Mouse (Mus musculus) forebrain, embryonic 12.5 days (tissue): Measurements from ENCODE around the gene Braf. TPM values are rescaled to one million over a fixed set of nuclear protein-coding genes. Genes with fewer than 3 reads are reported as not detected.
A peak's percentile ranks its signal among the peaks of the same experiment; 100 is the strongest.

Experiments
- ATAC-seq: fragments of 200-750 bp; cut with Nextera tagmentation; 2 replicates; pipeline ENCODE4 v1.8.0; 2017; ENCODE audit warnings: moderate TSS enrichment; ENCODE audit not compliant: low FRiP score
- H3K27ac ChIP-seq: fragments of 300-500 bp; sonication (generic); 2 replicates; pipeline ENCODE4 v1.5.1; 2016; ENCODE audit warnings: mild to moderate bottlenecking
- H3K27me3 ChIP-seq: fragments of 300-500 bp; sonication (generic); 2 replicates; pipeline ENCODE4 v1.6.1; 2016; ENCODE audit warnings: mild to moderate bottlenecking
- H3K36me3 ChIP-seq: fragments of 300-500 bp; sonication (generic); replicated peaks from 2 replicates; pipeline ENCODE4 v1.6.1; 2016; ENCODE audit warnings: mild to moderate bottlenecking
- H3K4me1 ChIP-seq: fragments of 300-500 bp; sonication (generic); 2 replicates; pipeline ENCODE4 v1.6.1; 2016
- H3K4me2 ChIP-seq: fragments of 300-500 bp; sonication (generic); 2 replicates; pipeline ENCODE4 v1.6.1; 2016; ENCODE audit warnings: mild to moderate bottlenecking, moderate library complexity
- H3K4me3 ChIP-seq: fragments of 300-500 bp; sonication (generic); replicated peaks from 2 replicates; pipeline ENCODE4 v1.5.1; 2016; ENCODE audit warnings: mild to moderate bottlenecking
- H3K9ac ChIP-seq: fragments of 300-500 bp; sonication (generic); 2 replicates; pipeline ENCODE4 v1.6.1; 2016; ENCODE audit warnings: mild to moderate bottlenecking
- H3K9me3 ChIP-seq: fragments of 300-500 bp; sonication (generic); 2 replicates; pipeline ENCODE4 v1.6.1; 2016
- WGBS: fragments of 180-500 bp; shearing (Covaris S2); methylation state at CpG from one replicate; pipeline ENCODE4 v1.1.7; 2016; 5-methylcytosine and 5-hydroxymethylcytosine counted together
- polyA plus RNA-seq: library from polyadenylated mRNA; unstranded; fragments of >200 nt; fragmentation: Nextera tagmentation; extraction: Ambion mirVana; gene quantifications from 2 replicates; pipeline ENCODE4 v1.2.1, GENCODE M21; 2016

The Braf gene
- polyA plus RNA-seq, 1 experiment from 2014 or later: 27.1 TPM

- Histone ChIP-seq H3K27ac (no peak overlapping the region), H3K9ac (no peak overlapping the region), H3K27me3 (no peaks in the 10 kb centered on the region), H3K9me3 (no peaks in the 10 kb centered on the region), H3K4me2 (no peak overlapping the region), H3K4me1 (no peaks in the 10 kb centered on the region), H3K4me3 (no peak overlapping the region), H3K36me3 (peaks cover 23% of the 10 kb centered on the region)
- 89% methylated on average over 5 of the region's 5 CpGs for WGBS
- ATAC-seq: no peak
Measured at GRCm38 (mm10) chr6:39604565-39604964, 120.7 kb downstream of the Braf start.

GRCm38 (mm10) chr6:39601828-39602227 is 123.4 kb downstream of the Braf start:
- no peak overlapping the region for H3K9ac ChIP-seq
- no peak overlapping the region for H3K27ac ChIP-seq
- no peaks in the 10 kb centered on the region for H3K27me3 ChIP-seq
- peaks cover 38% of the 10 kb centered on the region for H3K36me3 ChIP-seq
- H3K4me1 ChIP-seq: no peaks in the 10 kb centered on the region
- H3K4me3 ChIP-seq: no peak overlapping the region
- 88% methylated on average over 3 of the region's 3 CpGs for WGBS
- ATAC-seq: no peak
- no peaks in the 10 kb centered on the region for H3K9me3 ChIP-seq
- no peak overlapping the region for H3K4me2 ChIP-seq

GRCm38 (mm10) chr6:39600851-39601250 is 124.4 kb downstream of the Braf start:
- WGBS: 94% methylated on average over 3 of the region's 3 CpGs
- ATAC-seq: no peak
- Histone ChIP-seq H3K9ac (no peak overlapping the region), H3K4me2 (no peak overlapping the region), H3K36me3 (peaks cover 38% of the 10 kb centered on the region), H3K9me3 (no peaks in the 10 kb centered on the region), H3K27me3 (no peaks in the 10 kb centered on the region), H3K4me3 (no peak overlapping the region), H3K27ac (no peak overlapping the region), H3K4me1 (no peaks in the 10 kb centered on the region)

- WGBS: under 1% methylated on average over 56 of the region's 56 CpGs
- H3K4me3 ChIP-seq: peak within 1 kb of the TSS; percentile 79
- ATAC-seq: peak; percentile 98
- H3K27ac ChIP-seq: peak within 1 kb of the TSS; percentile 84
- H3K27me3 ChIP-seq: no peaks in the 10 kb centered on the region
- peak within 1 kb of the TSS; percentile 76 for H3K9ac ChIP-seq
- H3K9me3 ChIP-seq: no peaks in the 10 kb centered on the region
- H3K36me3 ChIP-seq: peaks cover 16% of the 10 kb centered on the region; the same call in 1 of the 2 replicates
- H3K4me2 ChIP-seq: peak within 1 kb of the TSS; percentile 76
- peaks cover 17% of the 10 kb centered on the region for H3K4me1 ChIP-seq
Measured at GRCm38 (mm10) chr6:39592401-39593214, 132.7 kb downstream of the Braf start, which contains the start of gene Ndufb2. Ndufb2 (plus strand) TSS chr6:39592574.

- WGBS: 90% methylated on average over 4 of the region's 4 CpGs
- Histone ChIP-seq H3K27ac (no peak overlapping the region), H3K9ac (no peak overlapping the region), H3K4me2 (no peak overlapping the region), H3K9me3 (no peaks in the 10 kb centered on the region), H3K4me3 (no peak overlapping the region; the same call in 1 of the 2 replicates), H3K36me3 (peaks cover 21% of the 10 kb centered on the region; the same call in 1 of the 2 replicates), H3K4me1 (peaks cover 17% of the 10 kb centered on the region), H3K27me3 (no peaks in the 10 kb centered on the region)
- no peak for ATAC-seq
Measured at GRCm38 (mm10) chr6:39591481-39591880, 133.8 kb downstream of the Braf start.

GRCm38 (mm10) chr6:39585517-39585916 is 139.7 kb downstream of the Braf start, which contains the start of gene Gm42420:
Gm42420 (plus strand) TSS chr6:39585753.
- no peak for ATAC-seq
- Histone ChIP-seq H3K36me3 (peaks cover 69% of the 10 kb centered on the region), H3K4me1 (no peaks in the 10 kb centered on the region)

GRCm38 (mm10) chr6:39581087-39581784 is 144.0 kb downstream of the Braf start:
- WGBS: 88% methylated on average over 7 of the region's 7 CpGs
- peaks cover 65% of the 10 kb centered on the region for H3K36me3 ChIP-seq

More at GRCm38 (mm10) chr6:39585517-39585916, 139.7 kb downstream of the Braf start, which contains the start of gene Gm42420:
- Histone ChIP-seq H3K27me3 (no peaks in the 10 kb centered on the region), H3K9me3 (no peaks in the 10 kb centered on the region), H3K4me2 (no peak within 1 kb of the TSS), H3K27ac (no peak within 1 kb of the TSS), H3K4me3 (no peak within 1 kb of the TSS), H3K9ac (no peak within 1 kb of the TSS)
- WGBS: 95% methylated on average over 6 of the region's 6 CpGs

GRCm38 (mm10) chr6:39580558-39580957 is 144.7 kb downstream of the Braf start:
- no peak overlapping the region for H3K4me3 ChIP-seq
- 81% methylated on average over 2 of the region's 2 CpGs for WGBS
- H3K9ac ChIP-seq: no peak overlapping the region
- H3K9me3 ChIP-seq: no peaks in the 10 kb centered on the region
- H3K27me3 ChIP-seq: no peaks in the 10 kb centered on the region
- no peak overlapping the region for H3K4me2 ChIP-seq
- ATAC-seq: no peak
- H3K27ac ChIP-seq: no peak overlapping the region
- H3K36me3 ChIP-seq: peaks cover 58% of the 10 kb centered on the region
- no peaks in the 10 kb centered on the region for H3K4me1 ChIP-seq

More at GRCm38 (mm10) chr6:39581087-39581784, 144.0 kb downstream of the Braf start:
- no peaks in the 10 kb centered on the region for H3K9me3 ChIP-seq
- no peak for ATAC-seq
- no peak overlapping the region for H3K9ac ChIP-seq
- H3K4me3 ChIP-seq: no peak overlapping the region
- H3K4me2 ChIP-seq: no peak overlapping the region
- no peak overlapping the region for H3K27ac ChIP-seq
- no peaks in the 10 kb centered on the region for H3K27me3 ChIP-seq
- no peaks in the 10 kb centered on the region for H3K4me1 ChIP-seq

- H3K27me3 ChIP-seq: no peaks in the 10 kb centered on the region
- no peak for ATAC-seq
- no peak overlapping the region for H3K9ac ChIP-seq
- no peak overlapping the region for H3K4me2 ChIP-seq
- WGBS: 93% methylated on average over 7 of the region's 7 CpGs
- peaks cover 7% of the 10 kb centered on the region for H3K4me1 ChIP-seq
- H3K36me3 ChIP-seq: peaks cover 52% of the 10 kb centered on the region
- H3K9me3 ChIP-seq: no peaks in the 10 kb centered on the region
- H3K27ac ChIP-seq: no peak overlapping the region
- H3K4me3 ChIP-seq: no peak overlapping the region
Measured at GRCm38 (mm10) chr6:39579552-39579951, 145.7 kb downstream of the Braf start.

GRCm38 (mm10) chr6:39574951-39575350 is 150.3 kb downstream of the Braf start:
- WGBS: 74% methylated on average over 7 of the region's 7 CpGs
- peak overlapping the region; percentile 75 for H3K9ac ChIP-seq
- H3K27me3 ChIP-seq: no peaks in the 10 kb centered on the region

GRCm38 (mm10) chr6:39574555-39574869 is 150.8 kb downstream of the Braf start:
- peak overlapping the region; percentile 80 for H3K4me2 ChIP-seq
- H3K4me1 ChIP-seq: peaks cover 13% of the 10 kb centered on the region
- no peaks in the 10 kb centered on the region for H3K27me3 ChIP-seq
- peak overlapping the region; percentile 75 for H3K9ac ChIP-seq
- ATAC-seq: no peak
- peak overlapping the region; percentile 77 for H3K4me3 ChIP-seq
- H3K27ac ChIP-seq: peak overlapping the region; percentile 95
- peaks cover 13% of the 10 kb centered on the region for H3K36me3 ChIP-seq
- no peaks in the 10 kb centered on the region for H3K9me3 ChIP-seq
- 17% methylated on average over 10 of the region's 10 CpGs for WGBS

More at GRCm38 (mm10) chr6:39574951-39575350, 150.3 kb downstream of the Braf start:
- peaks cover 17% of the 10 kb centered on the region for H3K36me3 ChIP-seq
- peak overlapping the region; percentile 77 for H3K4me3 ChIP-seq
- peak overlapping the region; percentile 80 for H3K4me2 ChIP-seq
- H3K9me3 ChIP-seq: no peaks in the 10 kb centered on the region
- peak overlapping the region; percentile 95; the same call in 1 of the 2 replicates for H3K27ac ChIP-seq
- peaks cover 13% of the 10 kb centered on the region for H3K4me1 ChIP-seq
- no peak for ATAC-seq

- under 1% methylated on average over 46 of the region's 49 CpGs for WGBS
- Histone ChIP-seq H3K36me3 (peaks cover 8% of the 10 kb centered on the region), H3K9ac (peak within 1 kb of the TSS; percentile 75), H3K4me2 (peak within 1 kb of the TSS; percentile 80), H3K4me3 (peak within 1 kb of the TSS; percentile 77), H3K4me1 (peaks cover 13% of the 10 kb centered on the region), H3K9me3 (no peaks in the 10 kb centered on the region), H3K27ac (peak within 1 kb of the TSS; percentile 95), H3K27me3 (no peaks in the 10 kb centered on the region)
- ATAC-seq: peak; percentile 97
Measured at GRCm38 (mm10) chr6:39573791-39574554, 151.3 kb downstream of the Braf start, which contains the start of gene Adck2. Adck2 (plus strand) TSS chr6:39573873.
